Mouse (Mus musculus) liver, embryonic 18 days (tissue): Measurements from ENCODE around the gene Grb7. TPM values are rescaled to one million over a fixed set of nuclear protein-coding genes. Genes with fewer than 3 reads are reported as not detected.

Source experiments
- polyA plus RNA-seq: library from polyadenylated mRNA; depleted of rRNA; stranded (reverse); fragments of >200 nt; gene quantifications from 2 replicates; pipeline ENCODE4 v1.2.3, GENCODE M21; 2012; rRNA removed

Gene Grb7
- 55.0 and 55.3 TPM in 2 replicates for polyA plus RNA-seq

GRCm38 (mm10) chr11:98446213-98446561 is at the start of gene Grb7:
Gene Grb7 (plus strand): TSS chr11:98446394.

GRCm38 (mm10) chr11:98400161-98400726 is 46.0 kb upstream of the Grb7 start, which contains the start of gene Pgap3:
Gene Pgap3 (minus strand): TSS chr11:98400490.

GRCm38 (mm10) chr11:98412273-98412796 is 33.9 kb upstream of the Grb7 start, which contains the start of gene Erbb2:
Gene Erbb2 (plus strand): TSS chr11:98412470.

GRCm38 (mm10) chr11:98438331-98439158 is 7.6 kb upstream of the Grb7 start, which contains the start of gene Mien1:
Gene Mien1 (minus strand): TSS chr11:98438991.

Other genes with a start within 250 kb of the Grb7 start
- gene Cdk12, start 243.3 kb upstream of the Grb7 start, polyA plus RNA-seq = 9.2 and 11.4 TPM in 2 replicates
- not detected in 2 replicates for gene Neurod2, start 116.7 kb upstream of the Grb7 start, polyA plus RNA-seq
- 2.5 and 3.4 TPM in 2 replicates for gene Ppp1r1b, start 98.0 kb upstream of the Grb7 start, polyA plus RNA-seq
- gene Stard3, start 88.0 kb upstream of the Grb7 start, polyA plus RNA-seq = 24.3 and 28.8 TPM in 2 replicates
- 0.22 TPM in 1 of 2 replicates, not detected in the other for gene Tcap, start 62.6 kb upstream of the Grb7 start, polyA plus RNA-seq
- gene Pnmt, start 59.9 kb upstream of the Grb7 start, polyA plus RNA-seq = 0.08 TPM in 1 of 2 replicates, not detected in the other
- gene Pgap3, start 45.9 kb upstream of the Grb7 start, polyA plus RNA-seq = 3.2 and 3.8 TPM in 2 replicates
- 1.2 and 1.4 TPM in 2 replicates for gene Erbb2, start 33.9 kb upstream of the Grb7 start, polyA plus RNA-seq
- gene Mien1, start 7.4 kb upstream of the Grb7 start, polyA plus RNA-seq = 47.0 and 54.6 TPM in 2 replicates
- 1.1 TPM in 2 replicates for gene Ikzf3, start 99.6 kb downstream of the Grb7 start, polyA plus RNA-seq
- 0.30 and 0.43 TPM in 2 replicates for gene Zpbp2, start 104.7 kb downstream of the Grb7 start, polyA plus RNA-seq
- gene Ormdl3, start 141.0 kb downstream of the Grb7 start, polyA plus RNA-seq = 27.8 and 29.1 TPM in 2 replicates
- not detected in 2 replicates for gene Lrrc3c, start 151.9 kb downstream of the Grb7 start, polyA plus RNA-seq
- gene Gm12355, start 179.3 kb downstream of the Grb7 start, polyA plus RNA-seq = 0.07 and 0.10 TPM in 2 replicates
- not detected in 2 replicates for gene Gsdma3, start 180.0 kb downstream of the Grb7 start, polyA plus RNA-seq
- gene Gsdma2, start 200.4 kb downstream of the Grb7 start, polyA plus RNA-seq = not detected in 2 replicates
- gene Gsdma, start 218.0 kb downstream of the Grb7 start, polyA plus RNA-seq = not detected in 2 replicates
- gene Psmd3, start 236.2 kb downstream of the Grb7 start, polyA plus RNA-seq = 62.1 and 63.2 TPM in 2 replicates